Mouse (Mus musculus): ENCODE data around the gene Hist1h4h. TPM values are rescaled to one million over a fixed set of nuclear protein-coding genes. Genes with fewer than 3 reads are reported as not detected.
"Not testable (repeated sequence)": the region's sequence is repeated elsewhere in the genome, so short reads cannot be mapped to it uniquely, and the experiment has no call there.

Hist1h4h gene
- polyA plus RNA-seq, 1 experiment from 2014 or later, result 1.5 TPM

- peaks cover 27% of the 10 kb centered on the region for H3K4me1 ChIP-seq (ENCODE audit: control insufficient read depth, insufficient read depth, low read length)
- ATAC-seq, result no peak
- 77% methylated on average over 5 of the region's 5 CpGs for WGBS
- H3K9ac ChIP-seq (ENCODE audit: low read depth, low read length), result no peak overlapping the region
- H3K27ac ChIP-seq (ENCODE audit: low read length), result no peak overlapping the region
- no peak overlapping the region for H3K4me2 ChIP-seq (ENCODE audit: low read length)
- no peaks in the 10 kb centered on the region for H3K36me3 ChIP-seq (ENCODE audit: control insufficient read depth, insufficient read depth, low read length)
- H3K4me3 ChIP-seq (ENCODE audit: low read depth, low read length), result no peak overlapping the region
- no peaks in the 10 kb centered on the region for H3K27me3 ChIP-seq (ENCODE audit: control insufficient read depth, insufficient read depth, low read depth, low read length)
- H3K9me3 ChIP-seq (replicated peaks; ENCODE audit: control insufficient read depth, low read length, poor library complexity, severe bottlenecking), result no peaks in the 10 kb centered on the region
Measured at GRCm38 (mm10) chr13:23529005-23529404, 1.8 kb upstream of the Hist1h4h start.

GRCm38 (mm10) chr13:23529480-23530165 is 1.2 kb upstream of the Hist1h4h start:
- no peaks in the 10 kb centered on the region for H3K9me3 ChIP-seq (replicated peaks; ENCODE audit: control insufficient read depth, low read length, poor library complexity, severe bottlenecking)
- H3K36me3 ChIP-seq (ENCODE audit: control insufficient read depth, insufficient read depth, low read length), result no peaks in the 10 kb centered on the region
- no peak for ATAC-seq
- peak overlapping the region; percentile 77; the same call in 1 of the 2 replicates for H3K9ac ChIP-seq (ENCODE audit: low read depth, low read length)
- peak overlapping the region; percentile 60 for H3K4me3 ChIP-seq (ENCODE audit: low read depth, low read length)
- peak overlapping the region; percentile 71 for H3K4me2 ChIP-seq (ENCODE audit: low read length)
- peak overlapping the region; percentile 97 for H3K27ac ChIP-seq (ENCODE audit: low read length)
- no peaks in the 10 kb centered on the region for H3K27me3 ChIP-seq (ENCODE audit: control insufficient read depth, insufficient read depth, low read depth, low read length)
- 30% methylated on average over 2 of the region's 2 CpGs for WGBS
- peaks cover 33% of the 10 kb centered on the region for H3K4me1 ChIP-seq (ENCODE audit: control insufficient read depth, insufficient read depth, low read length)

GRCm38 (mm10) chr13:23530181-23530900 is 509 bp upstream of the Hist1h4h start:
- WGBS, result under 1% methylated on average over 20 of the region's 20 CpGs

GRCm38 (mm10) chr13:23532262-23533075 is 1.6 kb downstream of the Hist1h4h start:
- no peak for ATAC-seq
- Histone ChIP-seq H3K27me3 (ENCODE audit: control insufficient read depth, insufficient read depth, low read depth, low read length) (no peaks in the 10 kb centered on the region), H3K4me3 (ENCODE audit: low read depth, low read length) (peak overlapping the region; percentile 60), H3K9ac (ENCODE audit: low read depth, low read length) (0 out of 2 replicates have a peak overlapping the region, but pooled peaks have one; percentile 77), H3K4me1 (ENCODE audit: control insufficient read depth, insufficient read depth, low read length) (peaks cover 31% of the 10 kb centered on the region), H3K9me3 (replicated peaks; ENCODE audit: control insufficient read depth, low read length, poor library complexity, severe bottlenecking) (no peaks in the 10 kb centered on the region), H3K27ac (ENCODE audit: low read length) (peak overlapping the region; percentile 97), H3K4me2 (ENCODE audit: low read length) (peak overlapping the region; percentile 71), H3K36me3 (ENCODE audit: control insufficient read depth, insufficient read depth, low read length) (no peaks in the 10 kb centered on the region)
- WGBS, result 19% methylated on average over 9 of the region's 9 CpGs

More at GRCm38 (mm10) chr13:23530181-23530900, 509 bp upstream of the Hist1h4h start:
- ATAC-seq, result no peak
- Histone ChIP-seq H3K4me1 (ENCODE audit: control insufficient read depth, insufficient read depth, low read length) (peaks cover 34% of the 10 kb centered on the region), H3K9ac (ENCODE audit: low read depth, low read length) (peak overlapping the region; percentile 77), H3K27ac (ENCODE audit: low read length) (peak overlapping the region; percentile 97), H3K4me2 (ENCODE audit: low read length) (peak overlapping the region; percentile 71), H3K36me3 (ENCODE audit: control insufficient read depth, insufficient read depth, low read length) (no peaks in the 10 kb centered on the region), H3K27me3 (ENCODE audit: control insufficient read depth, insufficient read depth, low read depth, low read length) (no peaks in the 10 kb centered on the region), H3K4me3 (ENCODE audit: low read depth, low read length) (peak overlapping the region; percentile 60), H3K9me3 (replicated peaks; ENCODE audit: control insufficient read depth, low read length, poor library complexity, severe bottlenecking) (no peaks in the 10 kb centered on the region)

- not testable (repeated sequence) for H3K9me3 ChIP-seq (replicated peaks; ENCODE audit: control insufficient read depth, low read length, poor library complexity, severe bottlenecking); H3K27me3 ChIP-seq (ENCODE audit: control insufficient read depth, insufficient read depth, low read depth, low read length); H3K36me3 ChIP-seq (ENCODE audit: control insufficient read depth, insufficient read depth, low read length)
- Histone ChIP-seq H3K27ac (ENCODE audit: low read length) (peak within 1 kb of the TSS; percentile 75), H3K4me3 (ENCODE audit: low read depth, low read length) (peak within 1 kb of the TSS; percentile 48), H3K4me1 (ENCODE audit: control insufficient read depth, insufficient read depth, low read length) (peaks cover 31% of the 10 kb centered on the region), H3K4me2 (ENCODE audit: low read length) (peak within 1 kb of the TSS; percentile 71), H3K9ac (ENCODE audit: low read depth, low read length) (0 out of 2 replicates have a peak within 1 kb of the TSS, but pooled peaks have one; percentile 1)
- ATAC-seq, result peak; percentile 33; the same call in 1 of the 2 replicates
- WGBS, result under 1% methylated on average over 23 of the region's 53 CpGs
Measured at GRCm38 (mm10) chr13:23533560-23534367, 2.9 kb downstream of the Hist1h4h start, which contains the start of gene Hist1h2af. TSS of gene Hist1h2af (plus strand) at chr13:23533906.

- Histone ChIP-seq H3K27ac (ENCODE audit: low read length) (peak overlapping the region; percentile 54; the same call in 1 of the 2 replicates), H3K4me1 (ENCODE audit: control insufficient read depth, insufficient read depth, low read length) (peaks cover 31% of the 10 kb centered on the region), H3K27me3 (ENCODE audit: control insufficient read depth, insufficient read depth, low read depth, low read length) (no peaks in the 10 kb centered on the region), H3K4me2 (ENCODE audit: low read length) (peak overlapping the region; percentile 71), H3K9me3 (replicated peaks; ENCODE audit: control insufficient read depth, low read length, poor library complexity, severe bottlenecking) (no peaks in the 10 kb centered on the region), H3K36me3 (ENCODE audit: control insufficient read depth, insufficient read depth, low read length) (no peaks in the 10 kb centered on the region), H3K4me3 (ENCODE audit: low read depth, low read length) (peak overlapping the region; percentile 48), H3K9ac (ENCODE audit: low read depth, low read length) (0 out of 2 replicates have a peak overlapping the region, but pooled peaks have one; percentile 1)
- under 1% methylated on average over 15 of the region's 15 CpGs for WGBS
- no peak for ATAC-seq
Measured at GRCm38 (mm10) chr13:23534368-23535131, 3.7 kb downstream of the Hist1h4h start.

GRCm38 (mm10) chr13:23535137-23536075 is 4.6 kb downstream of the Hist1h4h start, which contains the start of gene Hist1h3g:
TSS of gene Hist1h3g (plus strand) at chr13:23535422.
- H3K9ac ChIP-seq (ENCODE audit: low read depth, low read length), result 0 out of 2 replicates have a peak within 1 kb of the TSS, but pooled peaks have one; percentile 30
- WGBS, result under 1% methylated on average over 49 of the region's 62 CpGs
- H3K4me3 ChIP-seq (ENCODE audit: low read depth, low read length), result peak within 1 kb of the TSS; percentile 48

More at GRCm38 (mm10) chr13:23535137-23536075, 4.6 kb downstream of the Hist1h4h start, which contains the start of gene Hist1h3g:
- H3K9me3 ChIP-seq (replicated peaks; ENCODE audit: control insufficient read depth, low read length, poor library complexity, severe bottlenecking); H3K27me3 ChIP-seq (ENCODE audit: control insufficient read depth, insufficient read depth, low read depth, low read length); H3K36me3 ChIP-seq (ENCODE audit: control insufficient read depth, insufficient read depth, low read length): not testable (repeated sequence)
- Histone ChIP-seq H3K4me1 (ENCODE audit: control insufficient read depth, insufficient read depth, low read length) (peaks cover 27% of the 10 kb centered on the region), H3K4me2 (ENCODE audit: low read length) (peak within 1 kb of the TSS; percentile 71), H3K27ac (ENCODE audit: low read length) (peak within 1 kb of the TSS; percentile 54; the same call in 1 of the 2 replicates)
- ATAC-seq, result peak; percentile 90
